Mouse (Mus musculus) testis, adult 2 months (tissue): ENCODE data around the gene Cdc42bpa. TPM values are rescaled to one million over a fixed set of nuclear protein-coding genes. Genes with fewer than 3 reads are reported as not detected.

Source experiments
- H3K27ac ChIP-seq: fragments of 200-500 bp; 2 replicates; pipeline ENCODE4 v1.5.1; 2012; ENCODE audit warnings: low read depth, low read length; ENCODE audit not compliant: control insufficient read depth, insufficient read depth
- H3K27me3 ChIP-seq: fragments of 200-500 bp; 2 replicates; pipeline ENCODE4 v1.6.1; 2012; ENCODE audit warnings: mild to moderate bottlenecking, low read length, moderate library complexity; ENCODE audit not compliant: control insufficient read depth, insufficient read depth
- H3K36me3 ChIP-seq: fragments of 200-500 bp; 2 replicates; pipeline ENCODE4 v1.6.1; 2012; ENCODE audit warnings: mild to moderate bottlenecking, low read length; ENCODE audit not compliant: control insufficient read depth, insufficient read depth
- H3K4me1 ChIP-seq: fragments of 200-500 bp; 2 replicates; pipeline ENCODE4 v1.6.1; 2012; ENCODE audit warnings: low read length; ENCODE audit not compliant: control insufficient read depth, insufficient read depth
- H3K4me3 ChIP-seq: fragments of 200-500 bp; 2 replicates; pipeline ENCODE4 v1.5.1; 2012; ENCODE audit warnings: low read depth, mild to moderate bottlenecking, low read length, moderate library complexity, mixed read lengths; ENCODE audit not compliant: control insufficient read depth
- CTCF ChIP-seq: fragments of 200-500 bp; IDR thresholded peaks from 2 replicates; pipeline ENCODE4 v1.5.1; 2012; ENCODE audit warnings: low read depth, mild to moderate bottlenecking, inconsistent platforms, low read length, moderate library complexity; ENCODE audit not compliant: control insufficient read depth, insufficient read depth, insufficient replicate concordance
- POLR2A ChIP-seq: fragments of 200-500 bp; IDR thresholded peaks from 2 replicates; pipeline ENCODE4 v1.6.1; 2012; ENCODE audit warnings: low read depth, mild to moderate bottlenecking, inconsistent platforms, low read length, moderate library complexity; ENCODE audit not compliant: control insufficient read depth
- polyA plus RNA-seq: library from polyadenylated mRNA; depleted of rRNA; stranded (reverse); fragments of >200 nt; gene quantifications from 2 replicates; pipeline ENCODE4 v1.2.3, GENCODE M21; 2012

The Cdc42bpa gene
- polyA plus RNA-seq, 1 experiment: 9.1 TPM

DNA sequence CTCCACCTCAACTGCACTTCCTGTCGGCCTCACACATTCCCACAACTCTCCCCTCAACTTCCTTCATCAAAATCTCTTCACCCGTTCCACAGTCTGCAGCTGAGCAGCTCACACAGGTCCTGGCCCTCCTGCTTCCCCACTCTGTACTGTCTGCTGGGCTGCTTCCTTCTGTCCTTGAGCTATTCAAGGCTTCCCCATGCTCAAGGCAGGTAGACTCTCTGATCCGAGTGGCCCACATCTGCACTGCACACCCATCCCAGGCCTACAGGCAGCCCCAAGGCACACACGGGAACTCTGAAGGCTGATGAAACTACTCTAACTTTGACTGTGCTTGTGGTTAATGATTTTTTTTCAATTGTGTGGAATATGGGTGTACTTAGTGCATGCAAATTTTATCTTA lies 232.6 kb downstream of the Cdc42bpa start:
- no peak overlapping the region for H3K27ac ChIP-seq
- H3K36me3 ChIP-seq: no peaks in the 10 kb centered on the region
- peaks cover 11% of the 10 kb centered on the region for H3K4me1 ChIP-seq
- TF ChIP-seq POLR2A (no peak), CTCF (no peak)
- H3K27me3 ChIP-seq: no peaks in the 10 kb centered on the region
- H3K4me3 ChIP-seq: no peak overlapping the region

DNA sequence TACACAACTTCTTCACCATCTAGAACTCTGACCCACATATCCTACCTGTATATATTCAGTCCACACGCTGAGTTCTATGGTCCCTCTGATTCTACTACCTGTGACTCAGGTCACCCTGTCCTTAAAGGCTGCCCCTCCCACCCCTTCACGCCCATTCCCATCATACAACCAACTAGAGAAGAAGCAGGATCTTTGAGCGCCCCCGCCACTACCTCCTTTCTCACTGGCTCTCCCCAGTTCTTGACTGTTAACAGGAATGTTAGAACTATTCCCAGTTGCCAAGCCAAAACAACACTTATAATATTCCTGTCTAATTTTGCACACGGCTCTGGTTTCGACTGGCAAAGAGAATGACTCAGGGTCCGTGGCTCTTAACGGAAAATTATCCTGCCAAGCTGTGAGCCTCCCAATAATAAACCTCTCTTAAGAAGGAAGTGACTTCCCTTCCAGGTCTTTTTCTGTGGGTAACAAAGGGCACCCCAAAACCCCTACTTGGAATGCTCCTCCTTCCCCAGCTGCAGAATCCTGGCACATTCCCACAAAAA lies 233.2 kb downstream of the Cdc42bpa start:
- Histone ChIP-seq H3K27ac (no peak overlapping the region), H3K36me3 (no peaks in the 10 kb centered on the region), H3K4me3 (no peak overlapping the region), H3K27me3 (no peaks in the 10 kb centered on the region), H3K4me1 (peaks cover 11% of the 10 kb centered on the region)
- TF ChIP-seq POLR2A (no peak), CTCF (no peak)

DNA sequence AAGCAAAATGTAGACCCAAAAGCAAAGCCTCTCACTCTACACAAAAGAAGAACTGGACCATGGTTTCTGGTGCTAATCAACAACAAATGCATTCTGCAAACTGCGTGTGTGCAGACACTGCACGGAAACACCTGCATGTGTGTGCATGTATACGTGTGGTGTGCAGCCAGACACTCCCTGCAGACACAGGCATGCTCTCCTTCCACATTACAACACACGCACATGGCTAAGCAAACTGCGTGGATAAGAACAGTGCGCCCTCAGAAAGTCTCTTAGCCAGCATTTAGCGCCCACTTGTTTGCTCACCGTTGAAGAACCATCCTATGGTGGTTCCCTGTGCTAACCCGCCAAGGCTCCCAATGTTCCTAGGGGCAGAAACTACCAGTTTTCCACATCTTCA lies 233.8 kb downstream of the Cdc42bpa start:
- no peaks in the 10 kb centered on the region for H3K27me3 ChIP-seq
- H3K27ac ChIP-seq: no peak overlapping the region
- H3K4me1 ChIP-seq: peaks cover 11% of the 10 kb centered on the region
- no peaks in the 10 kb centered on the region for H3K36me3 ChIP-seq
- no peak overlapping the region for H3K4me3 ChIP-seq
- TF ChIP-seq CTCF (no peak), POLR2A (no peak)

DNA sequence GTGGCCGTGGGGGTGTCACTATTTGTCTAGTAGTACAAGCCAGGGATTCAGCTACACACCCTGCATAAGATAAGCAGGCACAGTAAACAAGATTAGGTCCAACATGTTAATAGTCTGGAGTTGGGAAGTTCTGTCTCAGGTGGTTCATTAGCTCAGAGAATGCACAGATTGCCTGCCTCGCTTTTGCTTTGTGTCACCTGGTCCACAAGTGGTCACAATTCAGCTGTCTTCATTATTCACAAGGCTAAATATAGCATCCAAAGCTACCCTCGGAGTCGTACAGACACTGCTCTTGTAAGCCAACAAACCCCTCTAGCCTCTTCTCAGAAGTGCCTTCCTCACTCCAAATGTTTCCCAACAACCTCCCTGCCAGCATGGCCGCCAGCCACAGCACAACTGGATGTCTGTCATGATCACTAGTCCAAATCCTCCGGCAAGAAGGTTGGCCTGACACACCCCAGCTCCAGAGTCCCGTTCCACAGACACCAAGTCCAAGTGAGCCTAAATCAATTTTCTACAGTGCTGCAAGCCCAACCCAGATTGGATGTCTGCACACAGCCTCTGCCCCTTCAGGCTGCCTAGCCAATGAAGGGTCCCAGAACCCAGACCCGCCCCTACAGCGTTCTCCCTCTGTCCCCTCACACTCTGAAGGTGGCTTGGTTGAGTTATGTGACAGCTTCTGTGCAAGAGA lies 234.7 kb downstream of the Cdc42bpa start:
- no peaks in the 10 kb centered on the region for H3K36me3 ChIP-seq
- TF ChIP-seq POLR2A (no peak), CTCF (no peak)

DNA sequence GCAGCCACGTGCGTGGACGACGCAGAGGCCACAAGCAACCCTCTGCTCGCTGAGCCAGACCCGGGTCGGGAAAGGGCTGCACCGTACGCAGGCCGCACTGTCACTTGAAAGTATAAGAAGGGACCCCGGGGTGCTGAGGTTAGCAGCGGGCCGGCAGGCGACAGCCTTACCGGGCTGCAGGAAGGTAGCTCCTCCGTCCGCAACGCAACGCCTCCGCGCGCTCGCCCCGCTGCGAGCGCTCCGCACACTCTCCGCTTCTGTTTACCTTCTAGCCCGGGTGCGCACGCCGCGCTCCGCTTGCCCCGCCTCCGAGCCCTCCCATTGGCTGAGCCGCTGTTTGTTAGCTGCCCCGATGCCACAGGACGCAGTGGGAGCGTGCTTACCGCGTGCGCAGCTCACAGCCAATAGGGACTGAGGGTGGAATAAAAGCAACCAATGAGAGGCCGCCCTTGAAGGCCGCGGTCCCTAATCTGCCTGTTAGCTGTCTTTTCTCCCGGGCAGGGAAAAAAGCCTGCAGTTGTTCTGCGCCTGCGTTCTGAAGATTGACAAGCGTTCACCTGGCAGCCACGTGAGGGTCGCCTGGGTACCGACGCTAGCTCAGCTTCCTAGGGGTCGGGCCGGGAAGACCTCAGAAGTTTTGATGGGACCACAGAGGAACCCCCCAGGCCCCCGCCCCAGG lies 235.6 kb downstream of the Cdc42bpa start:
- no peaks in the 10 kb centered on the region for H3K36me3 ChIP-seq
- H3K27me3 ChIP-seq: no peaks in the 10 kb centered on the region
- peak overlapping the region; percentile 94 for H3K4me3 ChIP-seq
- TF ChIP-seq POLR2A (peak; percentile 89), CTCF (0 out of 2 replicates have a peak, but pooled peaks have one; percentile 0)
- H3K4me1 ChIP-seq: peaks cover 11% of the 10 kb centered on the region
- peak overlapping the region; percentile 85 for H3K27ac ChIP-seq

More for the DNA sequence above, 234.7 kb downstream of the Cdc42bpa start:
- peak overlapping the region; percentile 94 for H3K4me3 ChIP-seq
- peak overlapping the region; percentile 30 for H3K27ac ChIP-seq
- H3K27me3 ChIP-seq: no peaks in the 10 kb centered on the region
- H3K4me1 ChIP-seq: peaks cover 11% of the 10 kb centered on the region

DNA sequence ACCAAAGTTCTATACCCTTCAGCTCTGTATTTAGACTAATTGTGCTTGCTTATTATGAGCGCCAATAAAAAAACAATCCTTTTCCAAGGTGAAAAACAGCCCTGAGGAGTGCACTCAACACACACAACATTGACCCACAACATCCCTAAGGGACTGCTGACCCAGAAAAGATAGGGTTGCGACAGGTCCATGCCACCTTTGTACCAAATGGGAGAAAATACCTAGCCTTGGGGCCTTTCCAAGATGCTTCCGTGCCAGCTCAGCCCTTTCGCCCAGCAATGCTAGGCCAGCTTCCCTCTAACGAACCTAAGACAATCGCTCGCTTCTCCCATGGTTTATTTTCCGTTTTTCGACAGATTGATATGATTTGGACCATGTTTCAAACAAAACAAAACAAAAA lies 236.2 kb downstream of the Cdc42bpa start:
- Histone ChIP-seq H3K27ac (peak overlapping the region; percentile 85), H3K4me3 (peak overlapping the region; percentile 82; the same call in 1 of the 2 replicates), H3K4me1 (peaks cover 11% of the 10 kb centered on the region), H3K27me3 (no peaks in the 10 kb centered on the region), H3K36me3 (no peaks in the 10 kb centered on the region)
- no peak for TF ChIP-seq POLR2A

DNA sequence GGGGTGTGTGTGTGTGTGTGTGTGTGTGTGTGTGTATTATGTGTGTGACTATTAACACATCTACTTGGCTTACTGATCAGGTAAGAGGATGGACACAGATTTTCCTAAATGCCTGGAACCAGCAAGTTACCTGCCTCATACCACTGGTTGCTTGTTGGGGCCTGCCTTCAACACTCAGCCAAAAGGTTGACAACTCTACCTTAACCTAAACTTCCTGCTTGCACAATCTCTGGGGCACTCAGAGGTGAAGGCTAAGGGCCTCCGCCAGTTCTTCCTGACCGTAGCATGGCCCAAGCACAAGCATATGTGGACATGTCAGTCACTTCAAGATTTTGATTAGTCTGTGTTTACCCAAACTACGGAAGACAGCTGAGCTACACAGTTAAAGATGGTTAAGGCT lies 237.7 kb downstream of the Cdc42bpa start:
- Histone ChIP-seq H3K4me1 (peaks cover 11% of the 10 kb centered on the region), H3K36me3 (no peaks in the 10 kb centered on the region), H3K27ac (no peak overlapping the region), H3K4me3 (no peak overlapping the region), H3K27me3 (no peaks in the 10 kb centered on the region)
- TF ChIP-seq CTCF (no peak), POLR2A (no peak)
